Mouse (Mus musculus): Measurements from ENCODE around the gene Ghr. TPM values are rescaled to one million over a fixed set of nuclear protein-coding genes. Genes with fewer than 3 reads are reported as not detected.

Gene Ghr
- 10 to 100 TPM in 1 of 2 experiments, 1 to 10 TPM in 1; 9.7 to 11.0 TPM for total RNA-seq (2021)
- long read RNA-seq, full-length matches to known transcripts: 5 of 7 reads
- long read RNA-seq, partial matches to known transcripts: 0 of 7 reads
- long read RNA-seq, other reads (novel, unspliced or antisense): 2 of 7 reads

- peak; percentile 78 to 95 for DNase-seq (ENCODE audit: low spot score in 2 of 2)
Observed at GRCm38 (mm10) chr15:3582807-3583636, at the start of gene Ghr. TSS of gene Ghr (minus strand) at chr15:3583492.

GRCm38 (mm10) chr15:3622746-3623145 is 39.5 kb upstream of the Ghr start:
- no peak for DNase-seq (ENCODE audit: low spot score in 2 of 2)

- no peak for DNase-seq (ENCODE audit: low spot score in 2 of 2)
Observed at GRCm38 (mm10) chr15:3620368-3620767, 37.1 kb upstream of the Ghr start.

- no peak for DNase-seq (ENCODE audit: low spot score in 2 of 2)
Observed at GRCm38 (mm10) chr15:3618311-3618710, 35.0 kb upstream of the Ghr start.

- DNase-seq (ENCODE audit: low spot score in 2 of 2): no peak
Observed at GRCm38 (mm10) chr15:3611961-3612360, 28.7 kb upstream of the Ghr start.

GRCm38 (mm10) chr15:3607951-3608350 is 24.7 kb upstream of the Ghr start:
- no peak for DNase-seq (ENCODE audit: low spot score in 2 of 2)

GRCm38 (mm10) chr15:3602098-3602486 is 18.8 kb upstream of the Ghr start:
- no peak for DNase-seq (ENCODE audit: low spot score in 2 of 2)

GRCm38 (mm10) chr15:3601422-3602097 is 18.3 kb upstream of the Ghr start:
- no peak for DNase-seq (ENCODE audit: low spot score in 2 of 2)

GRCm38 (mm10) chr15:3587879-3588278 is 4.6 kb upstream of the Ghr start:
- DNase-seq (ENCODE audit: low spot score in 2 of 2): no peak

GRCm38 (mm10) chr15:3584361-3584760 is 1.1 kb upstream of the Ghr start:
- DNase-seq (ENCODE audit: low spot score in 2 of 2): no peak

- peak; percentile 5 to 27 for DNase-seq (ENCODE audit: low spot score in 2 of 2)
Observed at GRCm38 (mm10) chr15:3581861-3582806, 1.2 kb downstream of the Ghr start.

GRCm38 (mm10) chr15:3581337-3581736 is 2.0 kb downstream of the Ghr start:
- DNase-seq (ENCODE audit: low spot score in 2 of 2): no peak

- peak in 1 of 2 experiments; percentile 5 for DNase-seq (ENCODE audit: low spot score in 2 of 2)
Observed at GRCm38 (mm10) chr15:3580216-3580615, 3.1 kb downstream of the Ghr start.

- DNase-seq (ENCODE audit: low spot score in 2 of 2): no peak
Observed at GRCm38 (mm10) chr15:3578286-3578980, 4.9 kb downstream of the Ghr start.

- DNase-seq (ENCODE audit: low spot score in 2 of 2): no peak
Observed at GRCm38 (mm10) chr15:3569178-3569903, 14.0 kb downstream of the Ghr start.

GRCm38 (mm10) chr15:3564570-3564969 is 18.7 kb downstream of the Ghr start:
- DNase-seq (ENCODE audit: low spot score in 2 of 2): no peak

GRCm38 (mm10) chr15:3563929-3564516 is 19.3 kb downstream of the Ghr start:
- DNase-seq (ENCODE audit: low spot score in 2 of 2): peak in 1 of 2 experiments; percentile 30

- DNase-seq (ENCODE audit: low spot score in 2 of 2): no peak
Observed at GRCm38 (mm10) chr15:3563473-3563872, 19.8 kb downstream of the Ghr start.

- DNase-seq (ENCODE audit: low spot score in 2 of 2): no peak
Observed at GRCm38 (mm10) chr15:3558524-3558923, 24.8 kb downstream of the Ghr start.
